Mouse (Mus musculus): Measurements from ENCODE around the gene Six5. TPM values are rescaled to one million over a fixed set of nuclear protein-coding genes. Genes with fewer than 3 reads are reported as not detected.
"Not testable (repeated sequence)": the region's sequence is repeated elsewhere in the genome, so short reads cannot be mapped to it uniquely, and the experiment has no call there.

The Six5 gene
- polyA plus RNA-seq, 1 experiment from 2014 or later, result 3.2 TPM

DNA sequence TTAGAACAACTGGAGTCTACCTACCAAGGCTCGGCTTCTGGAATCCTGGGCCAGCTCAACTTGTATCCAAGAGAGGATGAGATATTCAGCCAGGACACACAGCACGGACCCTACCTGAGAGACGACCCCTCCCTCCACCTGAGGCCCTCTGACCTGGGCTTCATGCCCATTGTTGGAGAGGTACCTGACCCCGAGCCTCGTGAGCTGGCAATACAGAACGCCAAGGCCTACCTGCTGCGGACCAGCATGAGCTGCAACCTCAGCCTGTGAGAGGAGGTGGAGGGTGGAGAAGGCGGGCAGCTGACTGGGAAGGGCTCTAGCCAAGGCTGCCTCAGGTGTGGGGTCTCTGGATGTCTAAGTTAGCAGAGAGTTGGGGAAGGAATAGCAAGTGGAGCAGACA is 39.3 kb upstream of the Six5 start:
- Histone ChIP-seq H3K9me3 (no peaks in the 10 kb centered on the region), H3K27me3 (no peaks in the 10 kb centered on the region), H3K9ac (replicated peaks) (no peak overlapping the region), H3K4me3 (replicated peaks) (no peak overlapping the region), H3K27ac (no peak overlapping the region), H3K36me3 (peaks cover 34% of the 10 kb centered on the region), H3K4me1 (replicated peaks) (peaks cover 13% of the 10 kb centered on the region), H3K4me2 (replicated peaks) (peak overlapping the region; percentile 52; the same call in 1 of the 2 replicates)
- no peak for ATAC-seq
- 92% methylated on average over 8 of the region's 8 CpGs for WGBS

DNA sequence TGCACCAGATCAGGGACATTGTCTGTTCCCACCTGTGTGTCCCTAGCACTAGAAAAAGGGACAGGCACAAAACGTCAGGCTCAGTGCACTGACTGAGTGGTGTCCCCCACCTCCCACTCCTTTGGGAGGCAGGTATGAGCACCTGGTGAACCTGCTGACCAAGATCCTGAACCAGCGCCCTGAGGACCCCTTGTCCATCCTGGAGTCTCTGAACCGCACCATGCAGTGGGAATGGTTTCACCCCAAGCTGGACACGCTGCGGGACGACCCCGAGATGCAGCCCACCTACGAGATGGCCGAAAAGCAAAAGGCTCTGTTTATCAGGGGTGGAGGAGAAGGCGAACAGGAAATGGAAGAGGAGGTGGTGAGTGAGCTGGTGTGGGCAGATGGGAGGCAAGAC is 37.0 kb upstream of the Six5 start:
- Histone ChIP-seq H3K27me3 (no peaks in the 10 kb centered on the region), H3K36me3 (peaks cover 11% of the 10 kb centered on the region), H3K4me1 (replicated peaks) (peaks cover 13% of the 10 kb centered on the region), H3K4me3 (replicated peaks) (no peak overlapping the region), H3K9me3 (no peaks in the 10 kb centered on the region), H3K27ac (no peak overlapping the region), H3K4me2 (replicated peaks) (no peak overlapping the region), H3K9ac (replicated peaks) (no peak overlapping the region)
- no peak for ATAC-seq
- 88% methylated on average over 10 of the region's 10 CpGs for WGBS

DNA sequence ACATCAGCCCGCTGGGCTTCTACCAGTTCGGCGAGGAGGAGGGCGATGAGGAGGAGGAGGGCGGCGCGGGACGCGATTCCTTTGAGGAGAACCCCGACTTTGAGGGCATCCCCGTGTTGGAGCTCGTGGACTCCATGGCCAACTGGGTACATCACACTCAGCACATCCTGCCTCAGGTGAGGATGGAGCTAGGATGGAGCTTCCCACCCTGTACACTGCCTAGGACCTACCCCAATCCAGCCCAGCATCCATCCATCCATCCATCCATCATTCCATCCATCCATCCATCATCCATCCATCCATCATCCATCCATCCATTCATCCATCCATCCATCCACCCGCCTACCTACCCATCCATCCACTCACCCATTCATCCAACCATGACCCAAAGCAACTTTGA is 28.5 kb upstream of the Six5 start:
- H3K4me3 ChIP-seq (replicated peaks), result no peak overlapping the region
- 0 out of 2 replicates have a peak overlapping the region, but pooled peaks have one; percentile 16 for H3K4me2 ChIP-seq (replicated peaks)
- H3K27me3 ChIP-seq, result peaks cover 35% of the 10 kb centered on the region
- no peak overlapping the region for H3K27ac ChIP-seq
- no peak overlapping the region for H3K9ac ChIP-seq (replicated peaks)
- no peaks in the 10 kb centered on the region for H3K36me3 ChIP-seq
- WGBS, result 53% methylated on average over 13 of the region's 13 CpGs
- no peaks in the 10 kb centered on the region for H3K4me1 ChIP-seq (replicated peaks)
- H3K9me3 ChIP-seq, result no peaks in the 10 kb centered on the region
- ATAC-seq, result no peak

DNA sequence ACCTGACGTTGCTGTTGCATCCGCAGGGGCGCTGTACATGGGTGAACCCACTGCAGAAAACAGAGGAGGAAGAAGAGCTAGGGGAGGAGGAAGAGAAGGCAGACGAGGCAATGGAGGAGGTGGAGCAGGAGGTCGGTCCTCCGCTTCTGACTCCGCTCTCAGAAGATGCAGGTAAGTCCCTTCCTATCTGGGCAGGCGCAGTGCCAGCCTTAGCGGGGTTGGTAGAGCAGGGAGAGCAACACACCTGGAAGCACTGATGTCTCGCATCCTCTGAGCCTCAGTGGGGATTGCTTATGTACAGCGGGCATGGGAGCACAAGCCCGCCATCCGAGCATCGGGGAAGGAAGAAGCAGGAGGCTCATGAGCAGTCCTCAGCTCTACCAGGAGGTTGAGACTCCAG is 27.3 kb upstream of the Six5 start:
- Histone ChIP-seq H3K4me3 (replicated peaks) (no peak overlapping the region), H3K27ac (no peak overlapping the region), H3K36me3 (no peaks in the 10 kb centered on the region), H3K4me1 (replicated peaks) (no peaks in the 10 kb centered on the region), H3K27me3 (peaks cover 35% of the 10 kb centered on the region), H3K9me3 (no peaks in the 10 kb centered on the region), H3K9ac (replicated peaks) (no peak overlapping the region), H3K4me2 (replicated peaks) (no peak overlapping the region)
- no peak for ATAC-seq
- 48% methylated on average over 14 of the region's 14 CpGs for WGBS

DNA sequence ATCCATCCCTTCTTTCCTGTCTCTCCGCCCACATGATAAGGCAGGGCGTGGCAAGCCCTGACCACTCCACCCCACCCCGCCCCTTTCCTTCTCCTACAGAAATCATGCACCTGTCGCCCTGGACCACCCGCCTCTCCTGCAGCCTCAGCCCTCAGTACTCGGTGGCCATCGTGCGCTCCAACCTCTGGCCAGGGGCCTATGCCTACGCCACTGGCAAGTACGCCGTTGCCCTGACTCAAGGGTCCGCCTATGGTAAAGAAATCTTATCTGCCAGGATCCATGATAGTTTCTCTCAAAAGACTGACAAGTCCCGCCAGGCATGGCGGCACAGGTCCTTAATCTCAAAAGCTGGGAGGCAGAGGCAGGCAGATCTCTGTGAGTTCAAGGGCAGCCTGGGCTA is 26.5 kb upstream of the Six5 start:
- H3K27me3 ChIP-seq, result peaks cover 35% of the 10 kb centered on the region
- H3K9me3 ChIP-seq, result no peaks in the 10 kb centered on the region
- no peak for ATAC-seq
- H3K9ac ChIP-seq (replicated peaks), result no peak overlapping the region
- H3K4me3 ChIP-seq (replicated peaks), result no peak overlapping the region
- H3K4me1 ChIP-seq (replicated peaks), result no peaks in the 10 kb centered on the region
- WGBS, result 67% methylated on average over 10 of the region's 14 CpGs
- H3K4me2 ChIP-seq (replicated peaks), result no peak overlapping the region
- no peaks in the 10 kb centered on the region for H3K36me3 ChIP-seq
- H3K27ac ChIP-seq, result no peak overlapping the region

DNA sequence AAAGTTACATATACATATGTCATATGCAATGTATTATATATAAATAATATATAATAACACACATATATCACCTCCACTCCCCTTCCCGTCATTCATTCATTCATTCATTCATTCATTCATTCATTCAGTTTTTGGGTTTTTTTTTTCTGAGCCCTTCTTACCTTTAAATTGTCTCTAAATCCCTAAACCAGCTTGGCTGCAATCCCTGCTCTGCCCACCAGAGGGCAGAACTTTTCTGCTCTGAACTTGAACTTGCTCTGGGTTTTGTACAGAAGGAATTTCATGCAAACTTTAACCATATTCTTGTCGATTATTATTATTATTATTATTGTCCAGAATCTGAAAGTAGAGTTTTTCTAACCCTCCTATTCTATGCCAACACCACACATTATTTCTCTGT is 25.7 kb upstream of the Six5 start:
- peaks cover 35% of the 10 kb centered on the region for H3K27me3 ChIP-seq
- H3K4me2 ChIP-seq (replicated peaks), result no peak overlapping the region
- H3K4me1 ChIP-seq (replicated peaks), result no peaks in the 10 kb centered on the region
- no peaks in the 10 kb centered on the region for H3K9me3 ChIP-seq
- H3K9ac ChIP-seq (replicated peaks), result no peak overlapping the region
- 14% methylated on average over 2 of the region's 2 CpGs for WGBS
- H3K4me3 ChIP-seq (replicated peaks), result no peak overlapping the region
- H3K27ac ChIP-seq, result no peak overlapping the region
- H3K36me3 ChIP-seq, result no peaks in the 10 kb centered on the region
- ATAC-seq, result no peak

DNA sequence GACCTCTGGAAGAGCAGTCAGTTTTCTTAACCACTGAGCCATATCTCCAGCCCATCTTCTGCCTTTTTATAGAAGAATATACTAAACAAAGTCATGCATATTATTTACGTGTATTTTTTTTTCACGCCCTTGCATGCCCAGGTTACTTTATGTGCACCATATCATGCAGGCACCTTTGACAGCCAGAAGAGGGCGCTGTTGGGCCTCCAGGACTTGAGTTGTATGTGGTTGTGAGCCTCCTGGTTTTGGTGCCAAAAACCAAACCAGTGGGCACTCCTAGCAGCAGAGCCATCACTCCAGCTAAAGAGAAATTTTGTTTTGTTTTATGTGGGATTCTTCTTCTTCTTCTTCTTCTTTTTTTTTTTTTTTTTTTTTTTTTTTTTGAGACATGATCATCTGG is 24.9 kb upstream of the Six5 start:
- WGBS, result 46% methylated on average over 3 of the region's 3 CpGs
- H3K4me2 ChIP-seq (replicated peaks), result no peak overlapping the region
- no peaks in the 10 kb centered on the region for H3K36me3 ChIP-seq
- H3K4me3 ChIP-seq (replicated peaks), result no peak overlapping the region
- H3K4me1 ChIP-seq (replicated peaks), result no peaks in the 10 kb centered on the region
- no peak overlapping the region for H3K9ac ChIP-seq (replicated peaks)
- H3K9me3 ChIP-seq, result no peaks in the 10 kb centered on the region
- no peak for ATAC-seq
- no peak overlapping the region for H3K27ac ChIP-seq
- H3K27me3 ChIP-seq, result peaks cover 30% of the 10 kb centered on the region

DNA sequence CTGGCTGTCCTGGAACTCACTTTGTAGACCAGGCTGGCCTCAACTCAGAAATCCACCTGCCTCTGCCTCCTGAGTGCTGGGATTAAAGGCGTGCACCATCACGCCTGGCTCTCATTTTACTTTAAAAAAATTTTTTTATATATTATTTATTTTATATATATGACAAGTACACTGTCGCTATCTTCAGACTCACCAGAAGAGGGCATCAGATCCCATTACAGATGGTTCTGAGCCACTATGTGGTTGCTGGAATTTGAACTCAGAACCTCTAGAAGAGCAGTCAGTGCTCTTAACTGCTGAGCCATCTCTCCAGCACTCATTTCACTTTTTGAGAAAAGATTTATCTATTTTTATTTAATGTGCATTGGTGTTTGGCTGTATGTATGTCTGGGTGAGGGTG is 23.4 kb upstream of the Six5 start:
- not testable (repeated sequence) for H3K9me3 ChIP-seq; H3K4me1 ChIP-seq (replicated peaks); ATAC-seq; H3K27ac ChIP-seq; H3K36me3 ChIP-seq; H3K4me2 ChIP-seq (replicated peaks); H3K9ac ChIP-seq (replicated peaks); H3K4me3 ChIP-seq (replicated peaks)
- WGBS, result 50% methylated on average over 3 of the region's 3 CpGs
- H3K27me3 ChIP-seq, result peaks cover 14% of the 10 kb centered on the region

DNA sequence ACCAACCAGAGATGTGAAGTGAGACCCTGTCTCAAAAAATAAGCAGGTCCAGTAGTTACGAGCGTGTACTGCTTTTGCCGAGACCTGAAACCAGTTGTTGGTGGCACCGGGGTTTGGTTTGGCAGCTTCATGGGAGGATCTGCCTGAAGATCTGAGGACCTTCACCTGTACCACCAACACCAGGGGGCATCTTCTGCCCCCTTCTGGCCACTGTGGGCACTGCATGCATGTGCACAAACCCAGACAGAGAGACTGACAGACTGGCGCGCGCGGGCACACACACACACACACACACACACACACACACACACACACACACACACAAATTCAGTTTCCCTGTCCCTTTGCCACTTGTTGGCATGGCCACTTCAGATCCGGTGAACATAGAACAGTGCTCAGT is 20.9 kb upstream of the Six5 start:
- Histone ChIP-seq H3K4me3 (replicated peaks) (no peak overlapping the region), H3K4me1 (replicated peaks) (peaks cover 22% of the 10 kb centered on the region), H3K36me3 (peaks cover 9% of the 10 kb centered on the region), H3K9ac (replicated peaks) (no peak overlapping the region), H3K9me3 (no peaks in the 10 kb centered on the region), H3K27ac (no peak overlapping the region), H3K27me3 (no peaks in the 10 kb centered on the region), H3K4me2 (replicated peaks) (no peak overlapping the region)
- 83% methylated on average over 9 of the region's 9 CpGs for WGBS
- ATAC-seq, result no peak

DNA sequence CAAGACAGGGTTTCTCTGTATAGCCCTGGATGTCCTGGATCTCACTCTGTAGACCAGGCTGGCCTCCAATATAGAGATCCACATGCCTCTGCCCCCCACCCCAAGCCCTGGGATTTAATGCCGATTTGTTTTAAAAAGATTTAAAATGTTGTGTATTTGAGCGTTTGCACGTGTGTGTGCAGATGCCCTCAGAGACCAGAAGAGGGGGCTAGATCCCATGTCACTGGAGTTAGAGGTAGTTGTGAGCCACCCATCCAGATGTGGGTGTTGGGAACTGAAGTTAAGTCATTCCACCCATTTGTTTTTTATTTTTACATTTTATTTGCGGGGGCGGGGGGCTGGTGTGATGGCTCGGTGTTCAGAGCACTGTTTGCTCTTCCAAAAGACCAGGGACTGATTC is 19.9 kb upstream of the Six5 start:
- no peaks in the 10 kb centered on the region for H3K27me3 ChIP-seq
- no peak overlapping the region for H3K4me2 ChIP-seq (replicated peaks)
- no peak overlapping the region for H3K9ac ChIP-seq (replicated peaks)
- H3K4me1 ChIP-seq (replicated peaks), result peaks cover 22% of the 10 kb centered on the region
- no peak overlapping the region for H3K4me3 ChIP-seq (replicated peaks)
- H3K27ac ChIP-seq, result no peak overlapping the region
- H3K36me3 ChIP-seq, result peaks cover 19% of the 10 kb centered on the region
- no peak for ATAC-seq
- WGBS, result 95% methylated on average over 6 of the region's 6 CpGs
- no peaks in the 10 kb centered on the region for H3K9me3 ChIP-seq

DNA sequence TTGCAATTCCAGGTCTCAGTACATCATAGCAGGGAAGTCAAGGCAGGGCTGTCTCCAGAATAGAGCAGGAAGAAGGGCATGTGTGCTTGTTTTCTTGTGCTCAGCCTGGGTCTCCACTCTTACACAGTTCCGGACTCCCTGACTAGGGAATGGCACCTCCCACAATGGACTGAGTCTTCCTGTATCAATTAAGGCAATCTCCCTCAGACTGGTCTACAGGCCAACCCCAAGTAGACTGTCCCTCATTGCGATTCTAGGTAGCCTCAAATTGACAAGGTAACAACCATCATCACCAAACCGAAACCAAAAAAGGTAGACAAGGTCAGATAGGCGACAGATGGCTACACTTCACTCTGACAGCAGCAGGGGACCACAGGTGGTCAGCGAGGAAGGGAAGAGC is 19.2 kb upstream of the Six5 start:
- peak overlapping the region; percentile 3; the same call in 1 of the 2 replicates for H3K9ac ChIP-seq (replicated peaks)
- peak overlapping the region; percentile 76 for H3K4me3 ChIP-seq (replicated peaks)
- 0 out of 2 replicates have a peak, but pooled peaks have one; percentile 8 for ATAC-seq
- WGBS, result 62% methylated on average over 5 of the region's 5 CpGs
- H3K9me3 ChIP-seq, result no peaks in the 10 kb centered on the region
- peak overlapping the region; percentile 90 for H3K4me2 ChIP-seq (replicated peaks)
- H3K27ac ChIP-seq, result 0 out of 2 replicates have a peak overlapping the region, but pooled peaks have one; percentile 2
- H3K27me3 ChIP-seq, result no peaks in the 10 kb centered on the region
- peaks cover 26% of the 10 kb centered on the region for H3K36me3 ChIP-seq
- H3K4me1 ChIP-seq (replicated peaks), result peaks cover 22% of the 10 kb centered on the region

DNA sequence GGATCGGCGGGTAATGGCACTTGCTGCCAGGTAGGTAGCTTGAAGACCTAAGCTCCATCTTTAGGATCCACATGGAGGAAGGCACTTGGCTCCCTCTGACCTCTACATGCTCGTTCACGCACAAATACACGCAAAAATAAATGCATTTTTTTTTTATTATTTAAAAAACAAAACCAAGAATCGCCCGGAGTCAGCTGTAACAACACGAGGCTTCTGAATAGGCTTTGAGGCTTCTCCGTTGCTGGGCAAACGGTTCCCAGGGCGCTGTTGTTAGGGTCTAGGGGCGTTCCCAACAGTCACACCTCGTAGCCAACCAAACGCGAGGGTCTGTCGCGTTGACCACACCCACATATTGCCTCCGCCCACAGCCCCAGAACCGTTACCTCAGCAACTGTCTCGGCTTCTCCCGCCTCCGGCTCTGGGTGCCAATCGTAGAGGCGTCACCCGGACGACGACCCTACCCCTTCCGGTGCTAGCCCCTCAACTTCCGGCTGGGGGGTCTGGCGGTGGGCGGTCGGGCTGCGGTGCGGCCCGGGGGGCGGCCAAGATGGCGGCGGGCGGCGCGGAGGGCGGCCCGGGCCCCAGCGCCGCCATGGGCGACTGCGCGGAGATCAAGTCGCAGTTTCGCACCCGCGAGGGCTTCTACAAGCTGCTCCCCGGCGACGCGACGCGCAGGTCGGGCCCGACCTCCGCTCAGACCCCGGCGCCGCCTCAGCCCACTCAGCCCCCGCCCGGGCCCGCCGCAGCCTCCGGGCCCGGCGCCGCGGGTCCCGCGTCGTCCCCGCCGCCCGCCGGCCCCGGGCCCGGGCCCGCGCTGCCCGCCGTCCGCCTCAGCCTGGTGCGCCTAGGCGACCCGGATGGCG is 18.4 kb upstream of the Six5 start, which contains the start of gene Dmwd:
Gene Dmwd (plus strand): TSS at position 505 of the 863 bp plus-strand sequence.
- Histone ChIP-seq H3K36me3 (peaks cover 33% of the 10 kb centered on the region), H3K4me1 (replicated peaks) (peaks cover 22% of the 10 kb centered on the region), H3K27me3 (no peaks in the 10 kb centered on the region), H3K9me3 (no peaks in the 10 kb centered on the region), H3K9ac (replicated peaks) (peak within 1 kb of the TSS; percentile 97), H3K27ac (peak within 1 kb of the TSS; percentile 79), H3K4me2 (replicated peaks) (peak within 1 kb of the TSS; percentile 90), H3K4me3 (replicated peaks) (peak within 1 kb of the TSS; percentile 76)
- WGBS, result 1% methylated on average over 81 of the region's 91 CpGs
- ATAC-seq, result peak; percentile 99
